Mouse (Mus musculus): Measurements from ENCODE around the gene Eif4e1b. TPM values are rescaled to one million over a fixed set of nuclear protein-coding genes. Genes with fewer than 3 reads are reported as not detected.

The Eif4e1b gene
- polyA plus RNA-seq, 1 experiment from 2014 or later, result not detected

Other genes with a start within 250 kb of the Eif4e1b start
- gene 4833439L19Rik, start 218.6 kb upstream of the Eif4e1b start, polyA plus RNA-seq (2015; fragmentation: Nextera tagmentation; extraction: Ambion mirVana), result 107 and 110 TPM in 2 replicates
- gene Arl10, start 209.0 kb upstream of the Eif4e1b start, polyA plus RNA-seq (2015; fragmentation: Nextera tagmentation; extraction: Ambion mirVana), result 21.7 and 25.2 TPM in 2 replicates
- 86.1 and 93.9 TPM in 2 replicates for gene Nop16, start 193.9 kb upstream of the Eif4e1b start, polyA plus RNA-seq (2015; fragmentation: Nextera tagmentation; extraction: Ambion mirVana)
- 233 and 239 TPM in 2 replicates for gene Higd2a, start 193.8 kb upstream of the Eif4e1b start, polyA plus RNA-seq (2015; fragmentation: Nextera tagmentation; extraction: Ambion mirVana)
- gene Cltb, start 172.7 kb upstream of the Eif4e1b start, polyA plus RNA-seq (2015; fragmentation: Nextera tagmentation; extraction: Ambion mirVana), result 76.9 and 78.6 TPM in 2 replicates
- 67.5 and 68.5 TPM in 2 replicates for gene Faf2, start 162.2 kb upstream of the Eif4e1b start, polyA plus RNA-seq (2015; fragmentation: Nextera tagmentation; extraction: Ambion mirVana)
- 77.9 and 78.3 TPM in 2 replicates for gene Rnf44, start 90.1 kb upstream of the Eif4e1b start, polyA plus RNA-seq (2015; fragmentation: Nextera tagmentation; extraction: Ambion mirVana)
- 32.2 and 37.2 TPM in 2 replicates for gene Cdhr2, start 82.5 kb upstream of the Eif4e1b start, polyA plus RNA-seq (2015; fragmentation: Nextera tagmentation; extraction: Ambion mirVana)
- 0.53 and 0.82 TPM in 2 replicates for gene Gprin1, start 34.1 kb upstream of the Eif4e1b start, polyA plus RNA-seq (2015; fragmentation: Nextera tagmentation; extraction: Ambion mirVana)
- gene Sncb, start 17.4 kb upstream of the Eif4e1b start, polyA plus RNA-seq (2015; fragmentation: Nextera tagmentation; extraction: Ambion mirVana), result 0.24 and 0.42 TPM in 2 replicates
- 13.9 TPM in 2 replicates for gene Tspan17, start 5.4 kb downstream of the Eif4e1b start, polyA plus RNA-seq (2015; fragmentation: Nextera tagmentation; extraction: Ambion mirVana)
- gene Unc5a, start 165.4 kb downstream of the Eif4e1b start, polyA plus RNA-seq (2015; fragmentation: Nextera tagmentation; extraction: Ambion mirVana), result 2.3 and 2.4 TPM in 2 replicates
- 1.2 TPM in 2 replicates for gene Hk3, start 237.4 kb downstream of the Eif4e1b start, polyA plus RNA-seq (2015; fragmentation: Nextera tagmentation; extraction: Ambion mirVana)